Mouse (Mus musculus) c-Kit-positive CD71-positive TER-119-positive erythroid progenitor cells, embryonic 14.5 days (primary cell): ENCODE measurements around the gene Ehmt2.
"Not testable (repeated sequence)": the region's sequence is repeated elsewhere in the genome, so short reads cannot be mapped to it uniquely, and the experiment has no call there.

Experiments used
- DNase-seq: peaks from one replicate; pipeline ENCODE4 v3.0.0-alpha.2; 2013; ENCODE audit warnings: low spot score

The Ehmt2 gene

DNA sequence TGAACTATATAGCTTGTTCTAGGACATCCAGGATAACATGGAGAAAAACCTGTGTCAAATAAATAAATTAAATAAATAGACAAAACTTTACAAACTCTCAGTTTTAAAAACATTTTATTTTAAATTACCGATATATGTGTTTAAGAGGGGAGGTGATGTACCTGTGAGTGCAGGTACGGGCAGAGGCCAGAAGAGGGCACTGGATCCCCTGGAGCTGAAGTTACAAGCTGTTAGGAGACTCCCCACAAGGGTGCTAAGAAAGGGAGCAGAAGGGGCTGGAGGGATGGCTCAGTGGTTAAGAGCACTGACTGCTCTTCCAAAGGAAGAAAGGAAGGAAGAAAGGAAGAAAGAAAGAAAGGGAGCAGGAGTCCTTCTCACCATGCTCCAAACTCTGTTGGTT lies 6.9 kb upstream of the Ehmt2 start:
- no peak for DNase-seq

GRCm38 (mm10) chr17:34893072-34893824 lies 5.0 kb upstream of the Ehmt2 start:
- DNase-seq: no peak

GRCm38 (mm10) chr17:34894074-34894597 lies 4.1 kb upstream of the Ehmt2 start:
- DNase-seq: peak; percentile 81

- DNase-seq: no peak
Measured at GRCm38 (mm10) chr17:34894801-34895530, 3.3 kb upstream of the Ehmt2 start.

GRCm38 (mm10) chr17:34895724-34896123 lies 2.5 kb upstream of the Ehmt2 start:
- DNase-seq: no peak

DNA sequence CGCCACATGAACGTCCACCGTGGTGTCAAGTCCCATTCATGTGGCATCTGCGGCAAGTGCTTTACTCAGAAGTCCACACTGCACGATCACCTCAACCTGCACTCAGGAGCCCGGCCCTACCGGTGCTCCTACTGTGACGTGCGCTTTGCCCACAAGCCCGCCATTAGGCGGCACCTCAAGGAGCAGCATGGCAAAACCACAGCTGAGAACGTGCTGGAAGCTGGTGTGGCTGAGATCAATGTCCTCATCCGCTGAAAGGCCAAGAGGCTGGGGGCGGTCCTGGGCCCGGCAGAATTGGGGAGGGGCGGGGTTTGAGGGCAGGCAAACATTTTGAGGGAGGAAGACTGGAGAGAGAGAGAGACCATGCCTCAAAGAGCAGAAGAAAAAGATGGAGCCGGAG lies 1.9 kb upstream of the Ehmt2 start:
- DNase-seq: no peak

DNA sequence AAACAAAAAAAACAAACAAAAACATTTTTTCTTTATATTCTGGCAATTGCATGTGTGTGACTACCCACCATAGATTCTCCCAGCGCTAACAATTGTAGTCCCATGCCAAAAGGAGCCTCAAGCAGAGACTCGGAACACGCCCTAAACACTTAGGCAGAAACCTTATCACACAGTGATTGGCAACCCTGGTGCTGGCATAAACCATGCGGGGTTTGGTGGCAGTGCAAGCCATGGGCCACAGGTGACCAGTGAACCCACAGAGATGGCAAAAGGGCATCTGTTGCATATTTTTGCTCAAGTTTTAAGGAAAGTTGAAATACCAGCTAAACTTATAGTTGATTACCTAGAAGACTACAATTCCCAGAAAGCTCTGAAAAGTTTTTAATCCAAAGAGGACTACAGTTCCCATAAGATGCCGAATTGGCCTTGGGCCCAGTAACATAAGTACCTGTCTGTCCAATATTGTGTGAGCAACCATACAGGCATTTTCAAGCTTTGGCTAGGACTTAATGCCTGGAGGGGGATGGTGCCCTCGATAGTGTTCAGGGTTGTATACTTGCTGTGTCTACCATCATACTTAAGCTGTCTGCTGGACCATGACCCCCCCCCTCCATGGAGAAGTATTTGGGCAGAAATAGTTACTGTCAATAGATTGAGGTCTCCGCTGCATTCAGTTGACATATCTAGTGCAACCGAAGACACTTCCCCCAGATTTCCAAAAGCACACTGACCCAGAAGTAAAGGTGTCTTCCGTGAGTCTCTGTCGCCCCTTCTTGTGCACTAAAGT lies 703 bp upstream of the Ehmt2 start:
- no peak for DNase-seq

GRCm38 (mm10) chr17:34898706-34899052 lies 410 bp downstream of the Ehmt2 start:
- DNase-seq: no peak

GRCm38 (mm10) chr17:34899053-34899889 lies 1.0 kb downstream of the Ehmt2 start:
- no peak for DNase-seq

DNA sequence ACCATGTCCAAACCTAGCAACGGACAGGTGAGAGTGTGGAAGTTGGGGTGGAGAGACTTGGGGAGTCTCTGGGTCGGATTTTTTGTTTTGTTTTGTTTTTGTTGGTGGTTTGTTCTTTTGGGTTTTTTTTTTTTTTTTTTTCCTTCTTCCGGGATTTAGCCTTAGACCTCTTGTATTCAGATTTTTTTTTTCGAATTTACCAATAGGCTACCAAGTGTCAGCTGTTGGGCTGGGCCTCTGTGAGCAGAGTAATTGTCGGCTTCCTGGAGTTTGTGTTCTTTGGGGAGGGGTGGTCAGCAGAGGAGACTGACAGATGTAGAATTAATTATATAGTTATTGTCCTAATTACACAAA lies 1.6 kb downstream of the Ehmt2 start:
- DNase-seq: no peak

- DNase-seq: not testable (repeated sequence)
Measured at GRCm38 (mm10) chr17:34900826-34901225, 2.6 kb downstream of the Ehmt2 start.

GRCm38 (mm10) chr17:34901948-34902347 lies 3.7 kb downstream of the Ehmt2 start:
- not testable (repeated sequence) for DNase-seq

DNA sequence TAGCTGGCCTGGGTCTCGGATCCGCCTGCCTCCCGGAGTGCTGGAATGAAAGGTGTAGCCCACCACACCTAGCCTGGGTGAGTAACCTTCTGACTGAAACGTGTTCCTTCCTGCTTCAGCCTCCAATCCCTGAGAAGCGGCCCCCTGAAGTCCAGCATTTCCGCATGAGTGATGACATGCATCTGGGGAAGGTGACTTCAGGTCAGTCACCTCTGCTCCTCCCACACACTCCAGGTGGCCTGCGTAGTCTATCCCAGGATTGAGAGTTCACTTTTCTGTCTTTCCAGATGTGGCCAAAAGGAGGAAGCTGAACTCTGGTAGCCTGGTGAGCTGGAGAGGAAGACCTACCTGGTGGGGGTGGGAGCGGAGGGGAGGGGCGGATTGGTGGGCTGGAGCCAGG lies 4.6 kb downstream of the Ehmt2 start:
- DNase-seq: no peak

DNA sequence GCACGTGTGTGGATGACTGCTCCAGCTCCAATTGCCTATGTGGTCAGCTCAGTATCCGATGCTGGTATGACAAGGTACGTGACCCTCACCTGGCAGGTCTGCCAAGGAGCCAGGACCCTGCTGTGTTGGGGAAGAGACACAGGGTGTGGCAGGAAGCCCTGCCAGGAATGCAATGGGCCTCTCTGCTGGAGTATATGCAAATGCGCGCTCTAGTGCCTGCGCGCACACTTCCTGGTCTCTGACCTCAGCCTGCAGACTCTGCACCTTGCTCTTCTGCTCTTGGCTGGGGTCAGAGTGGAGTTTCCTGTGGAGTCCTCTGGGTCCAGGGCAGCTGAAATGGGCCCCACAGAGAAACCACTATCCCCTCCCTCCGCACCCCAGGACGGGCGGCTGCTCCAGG lies 12.7 kb downstream of the Ehmt2 start:
- DNase-seq: no peak

DNA sequence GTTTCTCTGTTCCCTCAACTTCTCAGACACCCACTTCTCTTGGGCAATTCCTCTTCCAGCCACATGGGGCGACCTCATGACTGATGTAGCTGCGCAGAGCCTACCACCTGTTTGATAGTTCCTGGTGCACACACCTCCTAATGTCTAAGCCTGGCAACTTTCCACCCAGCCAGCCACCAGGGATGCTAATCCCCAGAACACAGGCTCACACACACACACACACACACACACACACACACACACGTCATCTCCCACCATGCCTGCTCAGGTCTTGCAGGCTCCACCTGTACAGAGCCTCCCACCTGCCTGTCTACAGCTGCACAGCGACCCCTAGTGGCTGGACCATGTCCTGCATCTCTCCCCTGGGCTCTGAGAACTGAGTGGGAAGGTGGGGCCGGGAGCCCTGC lies 13.7 kb downstream of the Ehmt2 start:
- DNase-seq: peak; percentile 77

- DNase-seq: no peak
Measured at GRCm38 (mm10) chr17:34913930-34914665, 15.8 kb downstream of the Ehmt2 start, which contains the start of gene Slc44a4. TSS of gene Slc44a4 (plus strand) at chr17:34914466.

- no peak for DNase-seq
Measured at GRCm38 (mm10) chr17:34915410-34915831, 17.2 kb downstream of the Ehmt2 start.

- no peak for DNase-seq
Measured at GRCm38 (mm10) chr17:34916316-34916715, 18.0 kb downstream of the Ehmt2 start.

DNA sequence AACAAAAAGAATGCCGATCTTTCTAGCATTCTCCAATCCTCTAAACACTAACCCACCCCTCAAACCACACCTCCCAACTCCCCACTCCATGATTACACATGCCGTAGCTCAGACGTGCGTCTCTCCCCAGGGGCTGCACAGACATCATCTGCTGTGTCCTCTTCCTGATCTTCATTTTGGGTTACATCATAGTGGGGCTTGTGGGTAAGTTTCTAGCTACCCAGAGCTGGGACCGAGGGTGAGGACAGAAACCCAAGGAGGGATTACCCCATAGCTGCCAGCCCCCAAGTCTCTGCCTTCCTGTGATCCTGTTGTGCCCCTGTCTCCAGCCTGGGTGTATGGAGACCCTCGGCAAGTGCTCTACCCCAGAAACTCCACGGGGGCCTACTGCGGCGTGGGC lies 18.9 kb downstream of the Ehmt2 start:
- DNase-seq: no peak

- DNase-seq: no peak
Measured at GRCm38 (mm10) chr17:34922939-34923338, 24.7 kb downstream of the Ehmt2 start.

DNA sequence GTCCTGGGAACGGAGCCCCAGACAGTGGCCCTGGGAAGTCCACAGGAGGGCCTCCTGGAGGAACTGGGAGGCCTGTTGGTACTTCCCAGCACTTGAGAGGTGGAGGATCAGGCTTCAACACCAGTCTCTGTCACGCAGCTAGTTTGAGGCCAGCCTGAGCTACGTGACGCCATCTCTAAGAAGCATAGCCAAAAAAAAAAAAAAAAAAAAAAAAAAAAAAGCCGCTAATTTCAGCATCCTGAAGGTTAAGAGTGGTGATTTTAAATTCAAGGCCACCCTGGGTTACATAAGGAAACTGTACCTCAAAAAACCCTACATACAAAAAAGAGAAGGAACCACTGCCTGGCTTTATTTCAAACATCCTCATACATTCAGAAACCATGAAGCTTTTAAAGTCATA lies 26.0 kb downstream of the Ehmt2 start:
- DNase-seq: no peak
